Mouse (Mus musculus): ENCODE data around the gene Kcp. TPM values are rescaled to one million over a fixed set of nuclear protein-coding genes. Genes with fewer than 3 reads are reported as not detected.

The Kcp gene
- polyA plus RNA-seq, 1 experiment from 2014 or later, result 13.7 TPM

- H3K27me3 ChIP-seq (replicated peaks), result no peaks in the 10 kb centered on the region
Observed at GRCm38 (mm10) chr6:29517139-29517538, 9.4 kb upstream of the Kcp start.

GRCm38 (mm10) chr6:29513284-29513683 lies 5.5 kb upstream of the Kcp start:
- Histone ChIP-seq H3K4me1 (replicated peaks) (peaks cover 20% of the 10 kb centered on the region), H3K9ac (0 out of 2 replicates have a peak overlapping the region, but pooled peaks have one; percentile 17), H3K9me3 (no peaks in the 10 kb centered on the region), H3K4me3 (replicated peaks) (0 out of 2 replicates have a peak overlapping the region, but pooled peaks have one; percentile 4), H3K27ac (peak overlapping the region; percentile 59; the same call in 1 of the 2 replicates), H3K27me3 (replicated peaks) (no peaks in the 10 kb centered on the region), H3K4me2 (replicated peaks) (peak overlapping the region; percentile 52), H3K36me3 (no peaks in the 10 kb centered on the region)
- ATAC-seq, result peak; percentile 85
- under 1% methylated on average over 11 of the region's 11 CpGs for WGBS

More at GRCm38 (mm10) chr6:29517139-29517538, 9.4 kb upstream of the Kcp start:
- Histone ChIP-seq H3K4me2 (replicated peaks) (no peak overlapping the region), H3K4me3 (replicated peaks) (no peak overlapping the region), H3K4me1 (replicated peaks) (peaks cover 9% of the 10 kb centered on the region), H3K36me3 (no peaks in the 10 kb centered on the region), H3K27ac (no peak overlapping the region), H3K9ac (no peak overlapping the region), H3K9me3 (no peaks in the 10 kb centered on the region)
- WGBS, result 3% methylated on average over 5 of the region's 5 CpGs
- ATAC-seq, result 0 out of 2 replicates have a peak, but pooled peaks have one; percentile 18

GRCm38 (mm10) chr6:29509086-29509485 lies 1.3 kb upstream of the Kcp start:
- 26% methylated on average over 2 of the region's 2 CpGs for WGBS

GRCm38 (mm10) chr6:29506834-29507233 lies 918 bp downstream of the Kcp start:
- Histone ChIP-seq H3K4me1 (replicated peaks) (peaks cover 19% of the 10 kb centered on the region), H3K4me2 (replicated peaks) (peak overlapping the region; percentile 83), H3K36me3 (no peaks in the 10 kb centered on the region), H3K9me3 (no peaks in the 10 kb centered on the region), H3K27ac (no peak overlapping the region), H3K9ac (peak overlapping the region; percentile 57; the same call in 1 of the 2 replicates), H3K4me3 (replicated peaks) (peak overlapping the region; percentile 54), H3K27me3 (replicated peaks) (no peaks in the 10 kb centered on the region)
- WGBS, result 28% methylated on average over 8 of the region's 8 CpGs
- no peak for ATAC-seq

More at GRCm38 (mm10) chr6:29509086-29509485, 1.3 kb upstream of the Kcp start:
- Histone ChIP-seq H3K9ac (no peak overlapping the region), H3K36me3 (no peaks in the 10 kb centered on the region), H3K9me3 (no peaks in the 10 kb centered on the region), H3K27ac (peak overlapping the region; percentile 52; the same call in 1 of the 2 replicates), H3K27me3 (replicated peaks) (no peaks in the 10 kb centered on the region), H3K4me2 (replicated peaks) (no peak overlapping the region; the same call in 1 of the 2 replicates), H3K4me1 (replicated peaks) (peaks cover 29% of the 10 kb centered on the region), H3K4me3 (replicated peaks) (no peak overlapping the region)
- ATAC-seq, result peak; percentile 57

GRCm38 (mm10) chr6:29505493-29505892 lies 2.3 kb downstream of the Kcp start:
- no peak overlapping the region for H3K9ac ChIP-seq
- no peaks in the 10 kb centered on the region for H3K27me3 ChIP-seq (replicated peaks)
- no peaks in the 10 kb centered on the region for H3K36me3 ChIP-seq
- H3K4me3 ChIP-seq (replicated peaks), result no peak overlapping the region
- H3K9me3 ChIP-seq, result no peaks in the 10 kb centered on the region
- no peak for ATAC-seq
- WGBS, result 86% methylated on average over 5 of the region's 5 CpGs
- no peak overlapping the region for H3K27ac ChIP-seq
- no peak overlapping the region for H3K4me2 ChIP-seq (replicated peaks)
- peaks cover 19% of the 10 kb centered on the region for H3K4me1 ChIP-seq (replicated peaks)

- WGBS, result 88% methylated on average over 1 of the region's 1 CpGs
- no peak overlapping the region for H3K4me2 ChIP-seq (replicated peaks)
- no peak overlapping the region for H3K4me3 ChIP-seq (replicated peaks)
- no peaks in the 10 kb centered on the region for H3K9me3 ChIP-seq
- H3K27me3 ChIP-seq (replicated peaks), result no peaks in the 10 kb centered on the region; the same call in 1 of the 2 replicates
- 0 out of 2 replicates have a peak, but pooled peaks cover 2% of the 10 kb centered on the region for H3K4me1 ChIP-seq (replicated peaks)
- H3K9ac ChIP-seq, result no peak overlapping the region
- ATAC-seq, result no peak
- no peak overlapping the region for H3K27ac ChIP-seq
- no peaks in the 10 kb centered on the region for H3K36me3 ChIP-seq
Observed at GRCm38 (mm10) chr6:29501599-29501998, 6.2 kb downstream of the Kcp start.

- Histone ChIP-seq H3K9me3 (no peaks in the 10 kb centered on the region), H3K4me3 (replicated peaks) (no peak overlapping the region), H3K9ac (no peak overlapping the region), H3K36me3 (no peaks in the 10 kb centered on the region), H3K4me2 (replicated peaks) (no peak overlapping the region), H3K27me3 (replicated peaks) (peaks cover 3% of the 10 kb centered on the region), H3K27ac (no peak overlapping the region), H3K4me1 (replicated peaks) (no peaks in the 10 kb centered on the region)
- no peak for ATAC-seq
- 92% methylated on average over 6 of the region's 6 CpGs for WGBS
Observed at GRCm38 (mm10) chr6:29500810-29501209, 6.9 kb downstream of the Kcp start.

- Histone ChIP-seq H3K9me3 (no peaks in the 10 kb centered on the region), H3K4me1 (replicated peaks) (no peaks in the 10 kb centered on the region), H3K9ac (no peak overlapping the region), H3K4me2 (replicated peaks) (no peak overlapping the region), H3K27me3 (replicated peaks) (peaks cover 6% of the 10 kb centered on the region), H3K27ac (no peak overlapping the region), H3K36me3 (no peaks in the 10 kb centered on the region), H3K4me3 (replicated peaks) (no peak overlapping the region)
- WGBS, result 85% methylated on average over 7 of the region's 7 CpGs
- ATAC-seq, result no peak
Observed at GRCm38 (mm10) chr6:29500177-29500576, 7.6 kb downstream of the Kcp start.

GRCm38 (mm10) chr6:29497791-29498190 lies 10.0 kb downstream of the Kcp start:
- no peak overlapping the region for H3K27ac ChIP-seq
- H3K4me1 ChIP-seq (replicated peaks), result no peaks in the 10 kb centered on the region
- H3K9ac ChIP-seq, result no peak overlapping the region
- H3K27me3 ChIP-seq (replicated peaks), result peaks cover 6% of the 10 kb centered on the region
- H3K4me2 ChIP-seq (replicated peaks), result no peak overlapping the region
- 0 out of 2 replicates have a peak, but pooled peaks have one; percentile 25 for ATAC-seq
- WGBS, result 28% methylated on average over 2 of the region's 2 CpGs
- H3K36me3 ChIP-seq, result no peaks in the 10 kb centered on the region
- H3K9me3 ChIP-seq, result no peaks in the 10 kb centered on the region
- H3K4me3 ChIP-seq (replicated peaks), result no peak overlapping the region

- no peaks in the 10 kb centered on the region for H3K4me1 ChIP-seq (replicated peaks)
- H3K9me3 ChIP-seq, result no peaks in the 10 kb centered on the region
- H3K4me2 ChIP-seq (replicated peaks), result no peak overlapping the region
- no peak overlapping the region for H3K9ac ChIP-seq
- no peak for ATAC-seq
- no peak overlapping the region for H3K4me3 ChIP-seq (replicated peaks)
- peaks cover 6% of the 10 kb centered on the region for H3K27me3 ChIP-seq (replicated peaks)
- no peak overlapping the region for H3K27ac ChIP-seq
- WGBS, result 41% methylated on average over 25 of the region's 25 CpGs
- no peaks in the 10 kb centered on the region for H3K36me3 ChIP-seq
Observed at GRCm38 (mm10) chr6:29496270-29496669, 11.5 kb downstream of the Kcp start.

GRCm38 (mm10) chr6:29494101-29494500 lies 13.7 kb downstream of the Kcp start:
- Histone ChIP-seq H3K27me3 (replicated peaks) (peaks cover 6% of the 10 kb centered on the region), H3K9me3 (no peaks in the 10 kb centered on the region), H3K4me2 (replicated peaks) (no peak overlapping the region), H3K4me1 (replicated peaks) (no peaks in the 10 kb centered on the region), H3K36me3 (no peaks in the 10 kb centered on the region), H3K27ac (no peak overlapping the region), H3K9ac (no peak overlapping the region), H3K4me3 (replicated peaks) (no peak overlapping the region)
- 83% methylated on average over 4 of the region's 4 CpGs for WGBS
- ATAC-seq, result no peak

GRCm38 (mm10) chr6:29485951-29486350 lies 21.8 kb downstream of the Kcp start:
- ATAC-seq, result no peak
- H3K4me1 ChIP-seq (replicated peaks), result peaks cover 7% of the 10 kb centered on the region
- H3K9ac ChIP-seq, result no peak overlapping the region
- H3K36me3 ChIP-seq, result no peaks in the 10 kb centered on the region
- no peak overlapping the region for H3K27ac ChIP-seq
- H3K4me2 ChIP-seq (replicated peaks), result no peak overlapping the region
- no peaks in the 10 kb centered on the region for H3K9me3 ChIP-seq
- 62% methylated on average over 2 of the region's 2 CpGs for WGBS
- H3K4me3 ChIP-seq (replicated peaks), result no peak overlapping the region
- H3K27me3 ChIP-seq (replicated peaks), result no peaks in the 10 kb centered on the region
